Mouse (Mus musculus) lung, adult 2 months (tissue): ENCODE measurements around the gene Gse1.

Experiments
- CTCF ChIP-seq: fragments of 200-500 bp; IDR thresholded peaks from 2 replicates; pipeline ENCODE4 v1.5.1; 2011; ENCODE audit warnings: mild to moderate bottlenecking, low read length, control low read depth; ENCODE audit not compliant: insufficient read depth
- POLR2A ChIP-seq: fragments of 200-500 bp; IDR thresholded peaks from 2 replicates; pipeline ENCODE4 v1.6.1; 2011; ENCODE audit warnings: low read depth, mild to moderate bottlenecking, control low read depth, low read length, borderline replicate concordance; ENCODE audit errors: extremely low read depth

DNA sequence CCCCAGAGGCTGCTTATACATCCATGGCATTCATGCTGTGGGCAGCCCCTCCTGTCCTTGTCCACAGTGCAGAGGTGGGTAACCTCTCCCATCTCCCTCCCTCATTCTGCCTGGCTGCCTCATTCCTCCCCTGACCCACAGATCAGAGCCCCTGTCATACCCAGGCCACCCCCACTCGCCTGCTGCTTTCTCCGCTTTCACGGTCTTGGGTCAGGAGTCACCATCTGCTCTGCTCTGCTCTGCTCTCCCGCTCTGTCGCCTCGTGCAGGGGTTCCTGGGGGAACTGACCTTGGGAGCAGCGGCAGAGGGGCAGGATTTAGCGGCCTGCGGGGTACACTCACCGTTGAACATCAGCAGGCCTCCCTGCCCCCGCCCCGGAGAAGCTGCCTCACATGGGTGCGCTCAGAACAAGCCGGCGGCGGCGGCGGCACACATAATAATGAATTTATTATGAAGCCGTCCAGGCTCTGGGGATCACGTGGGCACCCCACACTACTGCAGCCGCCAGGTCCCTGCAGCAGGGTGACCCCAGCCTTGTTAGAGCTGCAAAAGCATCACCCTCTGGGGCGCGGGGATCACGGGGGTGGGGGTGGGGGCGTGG lies 321.2 kb downstream of the Gse1 start:
- TF ChIP-seq CTCF (no peak), POLR2A (no peak)
